Mouse (Mus musculus): Measurements from ENCODE around the gene B4galt5.

- TF ChIP-seq POLR2A (IDR thresholded peaks at IDR 0.05; ENCODE audit: low read depth, low read length) (no peak), CTCF (IDR thresholded peaks at IDR 0.05; ENCODE audit: borderline replicate concordance, insufficient read depth, low read length) (no peak)
These were observed 30.0 kb downstream of the B4galt5 start for GRCm38 (mm10) chr2:167318981-167319380.

All from embryonic fibroblast, embryonic 13.5 days (primary cell).